Mouse (Mus musculus) E14TG2a.4 (cell line): Measurements from ENCODE around the gene Zfand2a.

Experiments used
- CTCF ChIP-seq: conservative IDR thresholded peaks from 2 replicates; pipeline ENCODE4 v1.5.1; 2014; ENCODE audit warnings: low read length
- POU5F1 ChIP-seq: IDR thresholded peaks from 2 replicates; pipeline ENCODE4 v1.6.1; 2014; ENCODE audit warnings: low read length, borderline replicate concordance

- TF ChIP-seq CTCF = no peak
- no peak for TF ChIP-seq POU5F1
Measured at GRCm38 (mm10) chr5:139427001-139427400, 57.3 kb downstream of the Zfand2a start.
